Mouse (Mus musculus): ENCODE measurements at regions not wholly inside any gene's neighbourhood (a gene's known extent, or its start where the extent isn't known, plus 50 kb on each side); places are given as distances from the start of the nearest gene placed in this dataset.
A peak's percentile ranks its signal among the peaks of the same experiment; 100 is the strongest.

DNA sequence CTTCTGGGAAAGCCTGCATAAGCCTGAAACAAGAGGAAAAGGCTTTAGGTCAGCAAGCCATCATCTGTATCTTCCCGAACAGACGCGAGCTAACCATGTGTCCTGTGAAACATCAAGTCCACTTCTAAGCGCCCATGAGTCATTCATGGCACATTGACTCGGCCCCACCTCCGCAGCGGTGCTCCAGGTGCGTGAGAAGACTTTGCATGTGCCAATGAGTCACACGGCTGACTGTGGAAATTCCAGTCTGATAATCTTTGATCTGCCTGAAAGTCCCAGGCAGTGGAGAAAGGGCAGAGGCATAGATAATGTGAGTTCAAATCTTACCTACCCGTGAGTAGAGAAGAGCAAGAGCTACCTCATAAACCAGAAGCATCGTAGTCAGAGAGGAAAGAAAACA is 137.8 kb downstream of the Pfkfb3 start:
- H3K9me3 ChIP-seq (replicated peaks; ENCODE audit: low read length) = no peaks in the 10 kb centered on the region
- no peaks in the 10 kb centered on the region for H3K79me2 ChIP-seq (replicated peaks; ENCODE audit: control insufficient read depth, extremely low read depth, insufficient read depth, poor library complexity, severe bottlenecking)
- H3K36me3 ChIP-seq (replicated peaks in 1 of 2; ENCODE audit: control insufficient read depth in 1 of 2, insufficient read depth in 1 of 2, low read length in 1 of 2) = no peaks in the 10 kb centered on the region
- TF ChIP-seq USF2 (conservative IDR thresholded peaks at IDR 0.05; ENCODE audit: low read depth, low read length) (no peak), TBP (conservative IDR thresholded peaks at IDR 0.05; ENCODE audit: low read depth, low read length) (no peak), CHD1 (IDR thresholded peaks at IDR 0.05; ENCODE audit: low read depth, low read length) (no peak), KAT2A (IDR thresholded peaks at IDR 0.05; ENCODE audit: insufficient replicate concordance, low read length) (no peak), NELFE (IDR thresholded peaks at IDR 0.05; ENCODE audit: low read depth, low read length) (no peak), MAFK (IDR thresholded peaks at IDR 0.05; ENCODE audit: insufficient replicate concordance, low read length) (0 out of 2 replicates have a peak, but pooled peaks have one; percentile 59), POLR2AphosphoS2 (IDR thresholded peaks at IDR 0.05; ENCODE audit: low read depth, low read length) (no peak), RAD21 (IDR thresholded peaks at IDR 0.05; ENCODE audit: low read depth, low read length) (no peak; the same call in none of the 2 replicates), MYC (IDR thresholded peaks at IDR 0.05; ENCODE audit: low read depth, low read length) (peak; percentile 73; the same call in 1 of the 2 replicates), USF1 (IDR thresholded peaks at IDR 0.05; ENCODE audit: low read depth, low read length) (no peak), GABPA (IDR thresholded peaks at IDR 0.05; ENCODE audit: insufficient replicate concordance, low read depth, low read length) (no peak), PAX5 (IDR thresholded peaks at IDR 0.05; ENCODE audit: low read length) (no peak), JUND (conservative IDR thresholded peaks at IDR 0.05; ENCODE audit: low read depth, low read length) (peak; percentile 80), SIN3A (IDR thresholded peaks at IDR 0.05; ENCODE audit: low read length) (peak; percentile 45; the same call in 1 of the 2 replicates), ZC3H11A (IDR thresholded peaks at IDR 0.05; ENCODE audit: low read depth, low read length) (no peak), E2F4 (IDR thresholded peaks at IDR 0.05; ENCODE audit: insufficient replicate concordance, low read depth, low read length) (no peak), RCOR1 (conservative IDR thresholded peaks at IDR 0.05; ENCODE audit: low read depth, low read length) (peak; percentile 78; the same call in 1 of the 2 replicates), SMC3 (IDR thresholded peaks at IDR 0.05; ENCODE audit: low read depth, low read length) (peak; percentile 27; the same call in 1 of the 2 replicates), IRF4 (IDR thresholded peaks at IDR 0.05; ENCODE audit: low read depth, low read length) (peak; percentile 81), ZMIZ1 (IDR thresholded peaks at IDR 0.05; ENCODE audit: low read depth, low read length) (no peak), ETS1 (conservative IDR thresholded peaks at IDR 0.05; ENCODE audit: low read depth, low read length) (peak; percentile 92), TCF12 (IDR thresholded peaks at IDR 0.05; ENCODE audit: low read depth, low read length) (peak; percentile 89), MAZ (IDR thresholded peaks at IDR 0.05; ENCODE audit: low read depth, low read length) (0 out of 2 replicates have a peak, but pooled peaks have one; percentile 50), EP300 (IDR thresholded peaks at IDR 0.05; ENCODE audit: low read length) (peak; percentile 86), MXI1 (IDR thresholded peaks at IDR 0.05; ENCODE audit: low read depth, low read length) (peak; percentile 59; the same call in 1 of the 2 replicates), ELF1 (IDR thresholded peaks at IDR 0.05; ENCODE audit: low read depth, low read length) (peak; percentile 24; the same call in 1 of the 2 replicates), UBTF (IDR thresholded peaks at IDR 0.05; ENCODE audit: low read depth, low read length) (no peak), ZNF384 (IDR thresholded peaks at IDR 0.05; ENCODE audit: low read depth, low read length) (no peak), MAX (IDR thresholded peaks at IDR 0.05; ENCODE audit: low read length) (peak; percentile 82), CHD2 (IDR thresholded peaks at IDR 0.05; ENCODE audit: low read length) (peak; percentile 62; the same call in 1 of the 2 replicates), POLR2A (IDR thresholded peaks at IDR 0.05; ENCODE audit: low read depth, low read length) (no peak), BHLHE40 (IDR thresholded peaks at IDR 0.05; ENCODE audit: low read depth, low read length) (peak; percentile 99), NRF1 (IDR thresholded peaks at IDR 0.05; ENCODE audit: low read depth, low read length) (no peak), HCFC1 (IDR thresholded peaks at IDR 0.05; ENCODE audit: low read depth, low read length) (no peak), MEF2A (IDR thresholded peaks at IDR 0.05; ENCODE audit: borderline replicate concordance, low read depth, low read length) (peak; percentile 81), JUN (IDR thresholded peaks at IDR 0.05; ENCODE audit: insufficient read depth, low read depth, low read length) (peak; percentile 87), CTCF (conservative IDR thresholded peaks at IDR 0.05 in 1 of 2, IDR thresholded peaks at IDR 0.05 in 1 of 2; ENCODE audit: low read depth in 2 of 2, low read length in 2 of 2) (no peak), ZKSCAN1 (IDR thresholded peaks at IDR 0.05; ENCODE audit: borderline replicate concordance, low read depth, low read length) (no peak)
- peak overlapping the region; percentile 39; the same call in 1 of the 2 replicates for H3K27ac ChIP-seq (ENCODE audit: insufficient read depth, low read depth)
- H3K27me3 ChIP-seq (replicated peaks) = no peaks in the 10 kb centered on the region
- in situ Hi-C loops (cut with MboI; ENCODE audit: low pct_ligation_motif_present, low pct_unique_long_range_greater_than_20kb, low sequenced_read_pairs) (no loop called here), dilution Hi-C loops (cut with MboI; ENCODE audit: extremely low pct_ligation_motif_present, extremely low pct_unique_long_range_greater_than_20kb, low sequenced_read_pairs) (no loop called here)
- H3K4me1 ChIP-seq (ENCODE audit: control insufficient read depth in 1 of 2, insufficient read depth in 2 of 2) = peaks cover 9 to 26% of the 10 kb centered on the region in 2 experiments
- peak; percentile 78 for DNase-seq (ENCODE audit: extremely low read depth)
- H3K4me3 ChIP-seq (replicated peaks in 1 of 3; ENCODE audit: low read depth in 2 of 3, low read length in 2 of 3, poor library complexity in 1 of 3) = no peak overlapping the region
- H3K9ac ChIP-seq (ENCODE audit: insufficient read depth, low read depth) = no peak overlapping the region
- peak overlapping the region; percentile 3; the same call in 1 of the 2 replicates for H3K4me2 ChIP-seq (ENCODE audit: insufficient read depth, low read depth, poor library complexity, severe bottlenecking)

Measured in CH12.LX (cell line).